Mouse (Mus musculus) embryonic facial prominence, embryonic 10.5 days (tissue): ENCODE measurements at regions not wholly inside any gene's neighbourhood (a gene's known extent, or its start where the extent isn't known, plus 50 kb on each side); places are given as distances from the start of the nearest gene placed in this dataset.

Source experiments
- DNase-seq: peaks from one replicate; pipeline ENCODE4 v3.0.0-alpha.2; 2017; ENCODE audit warnings: low spot score
- H3K27ac ChIP-seq: fragments of 300-500 bp; sonication (generic); replicated peaks from 2 replicates; pipeline ENCODE4 v1.5.1; 2016; ENCODE audit warnings: mild to moderate bottlenecking
- H3K27me3 ChIP-seq: fragments of 300-500 bp; sonication (generic); replicated peaks from 2 replicates; pipeline ENCODE4 v1.6.1; 2016; ENCODE audit warnings: low read depth, mild to moderate bottlenecking; ENCODE audit not compliant: poor library complexity, severe bottlenecking
- H3K36me3 ChIP-seq: fragments of 300-500 bp; sonication (generic); replicated peaks from 2 replicates; pipeline ENCODE4 v1.6.1; 2016; ENCODE audit warnings: mild to moderate bottlenecking, moderate library complexity
- H3K4me1 ChIP-seq: fragments of 300-500 bp; sonication (generic); 2 replicates; pipeline ENCODE4 v1.6.1; 2016
- H3K4me3 ChIP-seq: fragments of 300-500 bp; sonication (generic); 2 replicates; pipeline ENCODE4 v1.5.1; 2016; ENCODE audit warnings: mild to moderate bottlenecking, moderate library complexity
- H3K9me3 ChIP-seq: fragments of 300-500 bp; sonication (generic); 2 replicates; pipeline ENCODE4 v1.6.1; 2016; ENCODE audit warnings: mild to moderate bottlenecking
- WGBS: fragments of 180-500 bp; shearing (Covaris S2); methylation state at CpG from one replicate; pipeline ENCODE4 v1.1.7; 2016; 5-methylcytosine and 5-hydroxymethylcytosine counted together

GRCm38 (mm10) chr6:97741427-97741826, 65.4 kb upstream of the Mitf start:
- WGBS, result 51% methylated on average over 13 of the region's 13 CpGs
- H3K27ac ChIP-seq, result peak overlapping the region; percentile 54; the same call in 1 of the 2 replicates
- DNase-seq, result peak; percentile 30

GRCm38 (mm10) chr6:97740851-97741201, 66.0 kb upstream of the Mitf start:
- H3K9me3 ChIP-seq, result no peaks in the 10 kb centered on the region
- H3K4me1 ChIP-seq, result peaks cover 16% of the 10 kb centered on the region
- peaks cover 24% of the 10 kb centered on the region for H3K27me3 ChIP-seq
- 36% methylated on average over 11 of the region's 11 CpGs for WGBS
- H3K4me3 ChIP-seq, result peak overlapping the region; percentile 37; the same call in 1 of the 2 replicates
- H3K36me3 ChIP-seq, result no peaks in the 10 kb centered on the region
- DNase-seq, result no peak
- H3K27ac ChIP-seq, result peak overlapping the region; percentile 54

More at GRCm38 (mm10) chr6:97741427-97741826, 65.4 kb upstream of the Mitf start:
- no peaks in the 10 kb centered on the region for H3K36me3 ChIP-seq
- no peak overlapping the region for H3K4me3 ChIP-seq
- peaks cover 16% of the 10 kb centered on the region for H3K4me1 ChIP-seq
- no peaks in the 10 kb centered on the region for H3K9me3 ChIP-seq
- peaks cover 24% of the 10 kb centered on the region for H3K27me3 ChIP-seq

GRCm38 (mm10) chr6:97740107-97740850, 66.6 kb upstream of the Mitf start:
- no peaks in the 10 kb centered on the region for H3K9me3 ChIP-seq
- peak overlapping the region; percentile 54; the same call in 1 of the 2 replicates for H3K27ac ChIP-seq
- no peaks in the 10 kb centered on the region for H3K36me3 ChIP-seq
- DNase-seq, result peak; percentile 66
- H3K27me3 ChIP-seq, result peaks cover 24% of the 10 kb centered on the region
- H3K4me1 ChIP-seq, result peaks cover 16% of the 10 kb centered on the region
- WGBS, result 12% methylated on average over 13 of the region's 13 CpGs
- H3K4me3 ChIP-seq, result peak overlapping the region; percentile 37; the same call in 1 of the 2 replicates

- no peaks in the 10 kb centered on the region for H3K36me3 ChIP-seq
- no peak overlapping the region for H3K27ac ChIP-seq
- H3K9me3 ChIP-seq, result no peaks in the 10 kb centered on the region
- H3K4me1 ChIP-seq, result peaks cover 17% of the 10 kb centered on the region
- H3K4me3 ChIP-seq, result no peak overlapping the region
- no peak for DNase-seq
- peaks cover 24% of the 10 kb centered on the region for H3K27me3 ChIP-seq
- 72% methylated on average over 4 of the region's 4 CpGs for WGBS
Measured at GRCm38 (mm10) chr6:97738846-97739245, 68.0 kb upstream of the Mitf start.

GRCm38 (mm10) chr6:97730835-97731234, 76.0 kb upstream of the Mitf start:
- Histone ChIP-seq H3K4me3 (no peak overlapping the region), H3K9me3 (no peaks in the 10 kb centered on the region), H3K27ac (no peak overlapping the region), H3K27me3 (peaks cover 4% of the 10 kb centered on the region; the same call in 1 of the 2 replicates), H3K4me1 (peaks cover 6% of the 10 kb centered on the region), H3K36me3 (no peaks in the 10 kb centered on the region)
- no peak for DNase-seq

- Histone ChIP-seq H3K4me3 (no peak overlapping the region), H3K4me1 (0 out of 2 replicates have a peak, but pooled peaks cover 4% of the 10 kb centered on the region), H3K27ac (no peak overlapping the region), H3K9me3 (no peaks in the 10 kb centered on the region), H3K27me3 (no peaks in the 10 kb centered on the region), H3K36me3 (no peaks in the 10 kb centered on the region)
- WGBS, result 46% methylated on average over 6 of the region's 6 CpGs
- no peak for DNase-seq
Measured at GRCm38 (mm10) chr6:97718184-97718910, 88.5 kb upstream of the Mitf start.

- H3K9me3 ChIP-seq, result no peaks in the 10 kb centered on the region
- peaks cover 3% of the 10 kb centered on the region; the same call in 1 of the 2 replicates for H3K4me1 ChIP-seq
- H3K36me3 ChIP-seq, result no peaks in the 10 kb centered on the region
- no peak for DNase-seq
- H3K27ac ChIP-seq, result no peak overlapping the region
- H3K4me3 ChIP-seq, result no peak overlapping the region
- H3K27me3 ChIP-seq, result no peaks in the 10 kb centered on the region
- 73% methylated on average over 2 of the region's 2 CpGs for WGBS
Measured at GRCm38 (mm10) chr6:97707401-97707800, 90.1 kb upstream of the Frmd4b start.

GRCm38 (mm10) chr6:97704361-97704760, 87.0 kb upstream of the Frmd4b start:
- DNase-seq, result no peak
- WGBS, result 83% methylated on average over 5 of the region's 5 CpGs
- H3K27me3 ChIP-seq, result 0 out of 2 replicates have a peak, but pooled peaks cover 7% of the 10 kb centered on the region
- no peaks in the 10 kb centered on the region for H3K36me3 ChIP-seq
- no peaks in the 10 kb centered on the region for H3K9me3 ChIP-seq
- H3K27ac ChIP-seq, result no peak overlapping the region
- H3K4me3 ChIP-seq, result no peak overlapping the region
- no peaks in the 10 kb centered on the region for H3K4me1 ChIP-seq

GRCm38 (mm10) chr6:97699752-97700098, 82.4 kb upstream of the Frmd4b start:
- no peak overlapping the region for H3K27ac ChIP-seq
- no peak for DNase-seq
- H3K27me3 ChIP-seq, result 0 out of 2 replicates have a peak, but pooled peaks cover 7% of the 10 kb centered on the region
- H3K4me3 ChIP-seq, result no peak overlapping the region
- H3K9me3 ChIP-seq, result no peaks in the 10 kb centered on the region
- H3K36me3 ChIP-seq, result no peaks in the 10 kb centered on the region
- WGBS, result 81% methylated on average over 3 of the region's 3 CpGs
- H3K4me1 ChIP-seq, result no peaks in the 10 kb centered on the region

GRCm38 (mm10) chr6:97699054-97699751, 81.9 kb upstream of the Frmd4b start:
- Histone ChIP-seq H3K36me3 (no peaks in the 10 kb centered on the region), H3K4me1 (no peaks in the 10 kb centered on the region), H3K27me3 (0 out of 2 replicates have a peak, but pooled peaks cover 7% of the 10 kb centered on the region), H3K9me3 (no peaks in the 10 kb centered on the region), H3K4me3 (no peak overlapping the region), H3K27ac (no peak overlapping the region)
- DNase-seq, result no peak
- whole genome bisulfite sequencing, result 77% methylated on average over 9 of the region's 9 CpGs

- Histone ChIP-seq H3K4me1 (no peaks in the 10 kb centered on the region), H3K36me3 (no peaks in the 10 kb centered on the region), H3K27me3 (no peaks in the 10 kb centered on the region), H3K27ac (no peak overlapping the region), H3K4me3 (no peak overlapping the region), H3K9me3 (no peaks in the 10 kb centered on the region)
- no peak for DNase-seq
- 91% methylated on average over 8 of the region's 8 CpGs for WGBS
Measured at GRCm38 (mm10) chr6:97693281-97693680, 75.9 kb upstream of the Frmd4b start.

GRCm38 (mm10) chr6:97691136-97691535, 73.8 kb upstream of the Frmd4b start:
- Histone ChIP-seq H3K27ac (no peak overlapping the region), H3K4me1 (no peaks in the 10 kb centered on the region), H3K9me3 (no peaks in the 10 kb centered on the region), H3K36me3 (no peaks in the 10 kb centered on the region), H3K4me3 (no peak overlapping the region), H3K27me3 (no peaks in the 10 kb centered on the region)
- DNase-seq, result no peak
- 84% methylated on average over 3 of the region's 3 CpGs for WGBS
